ENCODE assay signal across 10 mouse cellular contexts in genomic region chr3:35066824-35067223, GRCm38 (mm10).
DNase-seq lines count a peak whose midpoint lies in the region; ATAC-seq lines count a peak whose summit lies in the region.
"Had no signal": no experiment of that assay in that cellular context is flagged by ENCODE, and none has a peak within 500 bp of the region (broad histone marks: within the 10 kb centered on the region; RNA-seq: fewer than 3 reads in every experiment).

No protein-coding gene starts in this region.

- ATAC-seq in neural tube, embryonic 14.5 days (ENCODE audit: low read depth): peak; percentile 49; the same call in 1 of the 2 replicates
- ATAC-seq: activated CD4-positive, CD25-positive, alpha-beta regulatory T cell, adult 4 months had no signal

- intact Hi-C loops in gastrocnemius, postnatal 14 days (cut with DNase I; ENCODE audit: low total_unique reads): no loop called here

- peak; percentile 7 for DNase-seq in gastrocnemius, postnatal 14 days
- no peak for DNase-seq in gastrocnemius, adult 18-20 months (ENCODE audit: low spot score)
- DNase-seq in neural tube, embryonic 10.5 days (ENCODE audit: extremely low spot score, low spot score): no peak
- no peak for DNase-seq in midbrain, embryonic 10.5 days (ENCODE audit: low spot score)
- peak; percentile 28 for DNase-seq in telencephalon, adult 2 months (ENCODE audit: low read depth, low spot score)
- DNase-seq in embryo, embryonic 11 days: no peak
- DNase-seq in natural killer cell, adult 2 months (ENCODE audit: low spot score in 2 of 2): no peak
- DNase-seq: gastrocnemius, postnatal 10 days had no signal

- H3K4me2 ChIP-seq in neural tube, embryonic 14.5 days (ENCODE audit: low read depth, low read length): no peak overlapping the region

- no peak overlapping the region for H3K9ac ChIP-seq in neural tube, embryonic 14.5 days (replicated peaks; ENCODE audit: low read depth, low read length)

- H3K36me3 ChIP-seq in neural tube, embryonic 14.5 days (ENCODE audit: control insufficient read depth, insufficient read depth, low read length): no peaks in the 10 kb centered on the region
- no peaks in the 10 kb centered on the region for H3K36me3 ChIP-seq in midbrain, embryonic 10.5 days

- H3K9me3 ChIP-seq in neural tube, embryonic 14.5 days (ENCODE audit: control insufficient read depth, low read length): no peaks in the 10 kb centered on the region
- H3K9me3 ChIP-seq in midbrain, embryonic 10.5 days (replicated peaks): 0 out of 2 replicates have a peak, but pooled peaks cover 6% of the 10 kb centered on the region

- no peak overlapping the region for H3K4me3 ChIP-seq in neural tube, embryonic 14.5 days (ENCODE audit: low read depth, low read length)
- H3K4me3 ChIP-seq in midbrain, embryonic 10.5 days: no peak overlapping the region

- 55% methylated on average over 9 of the region's 9 CpGs for WGBS in neural tube, embryonic 14.5 days
- 64% methylated on average over 9 of the region's 9 CpGs for WGBS in midbrain, embryonic 10.5 days

- no peaks in the 10 kb centered on the region for H3K4me1 ChIP-seq in neural tube, embryonic 14.5 days (ENCODE audit: control insufficient read depth, insufficient read depth, low read length)
- H3K4me1 ChIP-seq in midbrain, embryonic 10.5 days: peaks cover 14% of the 10 kb centered on the region

- no peak overlapping the region for H3K27ac ChIP-seq in neural tube, embryonic 14.5 days (ENCODE audit: low read depth, low read length)
- peak overlapping the region; percentile 30; the same call in 1 of the 2 replicates for H3K27ac ChIP-seq in midbrain, embryonic 10.5 days (replicated peaks)

- no peaks in the 10 kb centered on the region for H3K27me3 ChIP-seq in neural tube, embryonic 14.5 days (ENCODE audit: control insufficient read depth, insufficient read depth, low read length)
- 0 out of 2 replicates have a peak, but pooled peaks cover 2% of the 10 kb centered on the region for H3K27me3 ChIP-seq in midbrain, embryonic 10.5 days (ENCODE audit: low read depth, poor library complexity, severe bottlenecking)

Comparison
In these comparisons a context has a peak if more than half of its experiments do, and no peak if none do; other contexts are left out.
1. DNase-seq: peak in gastrocnemius, postnatal 14 days (single experiment) and telencephalon, adult 2 months (single experiment); none in gastrocnemius, adult 18-20 months (single experiment), neural tube, embryonic 10.5 days (single experiment), midbrain, embryonic 10.5 days (single experiment), embryo, embryonic 11 days (single experiment) and natural killer cell, adult 2 months (0 of 2).